Comparison of ENCODE assay signal across 13 mouse cellular contexts in the genomic region with DNA sequence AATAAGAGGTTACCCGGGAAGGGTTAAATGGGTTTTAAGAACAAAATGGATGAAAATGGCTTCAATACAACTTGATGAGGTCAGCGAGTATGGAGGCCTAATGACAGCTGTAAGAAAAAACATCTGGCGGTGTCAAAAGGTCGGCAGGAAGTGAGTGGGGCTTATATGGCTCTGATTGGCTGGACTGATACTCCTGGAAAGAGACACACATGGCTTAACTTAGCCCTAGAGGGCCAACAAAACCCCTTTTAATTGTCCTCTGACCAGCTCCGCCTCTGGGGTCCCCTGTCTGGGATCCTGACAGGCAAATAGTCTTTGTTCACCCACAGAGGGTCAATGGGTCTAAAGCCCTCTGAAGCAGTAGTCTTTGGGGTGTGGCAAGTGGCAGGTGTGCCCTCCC.
A peak's percentile ranks its signal among the peaks of the same experiment; 100 is the strongest.
DNase-seq lines count a peak whose midpoint lies in the region; ATAC-seq and TF ChIP-seq lines count a peak whose summit lies in the region.
"Had no signal": no experiment of that assay in that cellular context is flagged by ENCODE, and none has a peak within 500 bp of the region (broad histone marks: within the 10 kb centered on the region; RNA-seq: fewer than 3 reads in every experiment).

No protein-coding gene starts in this region.

- H3K9ac ChIP-seq in liver, postnatal 0 days (replicated peaks), result no peak overlapping the region
- H3K9ac ChIP-seq in liver, embryonic 12.5 days, result no peak overlapping the region
- H3K9ac ChIP-seq in limb, embryonic 14.5 days (ENCODE audit: low read depth, low read length, severe bottlenecking), result 0 out of 2 replicates have a peak overlapping the region, but pooled peaks have one; percentile 21
- H3K9ac ChIP-seq: embryonic facial prominence, embryonic 15.5 days; hindbrain, embryonic 12.5 days; neural tube, embryonic 12.5 days had no signal

- H3K4me1 ChIP-seq in liver, postnatal 0 days (ENCODE audit: insufficient read depth), result 0 out of 2 replicates have a peak, but pooled peaks cover under 1% of the 10 kb centered on the region
- peaks cover 53% of the 10 kb centered on the region for H3K4me1 ChIP-seq in liver, embryonic 12.5 days
- H3K4me1 ChIP-seq in embryonic facial prominence, embryonic 10.5 days, result peaks cover 99% of the 10 kb centered on the region
- peaks cover 34% of the 10 kb centered on the region for H3K4me1 ChIP-seq in limb, embryonic 14.5 days (ENCODE audit: control insufficient read depth, insufficient read depth, low read length)

- H3K27ac ChIP-seq in liver, postnatal 0 days (ENCODE audit: low read depth), result peak overlapping the region; percentile 19; the same call in 1 of the 2 replicates
- H3K27ac ChIP-seq in liver, embryonic 12.5 days, result no peak overlapping the region
- H3K27ac ChIP-seq in embryonic facial prominence, embryonic 10.5 days (replicated peaks), result peak overlapping the region; percentile 79
- no peak overlapping the region for H3K27ac ChIP-seq in limb, embryonic 14.5 days (replicated peaks; ENCODE audit: low read depth, low read length)
- H3K27ac ChIP-seq: embryonic facial prominence, embryonic 15.5 days; neural tube, embryonic 12.5 days had no signal

- no peak for TF ChIP-seq POLR2A in limb, embryonic 14.5 days (IDR thresholded peaks at IDR 0.05; ENCODE audit: borderline replicate concordance, extremely low read depth, insufficient read depth, insufficient read length)

- no peaks in the 10 kb centered on the region for H3K27me3 ChIP-seq in liver, postnatal 0 days (ENCODE audit: insufficient read depth, low read length)
- H3K27me3 ChIP-seq in liver, embryonic 12.5 days (replicated peaks), result no peaks in the 10 kb centered on the region
- no peaks in the 10 kb centered on the region for H3K27me3 ChIP-seq in embryonic facial prominence, embryonic 10.5 days (replicated peaks; ENCODE audit: low read depth, poor library complexity, severe bottlenecking)
- H3K27me3 ChIP-seq in limb, embryonic 14.5 days (ENCODE audit: control insufficient read depth, insufficient read depth, low read length), result no peaks in the 10 kb centered on the region
- H3K27me3 ChIP-seq: embryonic facial prominence, embryonic 15.5 days; hindbrain, embryonic 12.5 days; neural tube, embryonic 12.5 days had no signal

- H3K4me3 ChIP-seq in liver, postnatal 0 days (ENCODE audit: low read depth, low read length), result no peak overlapping the region
- no peak overlapping the region for H3K4me3 ChIP-seq in liver, embryonic 12.5 days
- H3K4me3 ChIP-seq in embryonic facial prominence, embryonic 10.5 days, result peak overlapping the region; percentile 30
- no peak overlapping the region for H3K4me3 ChIP-seq in limb, embryonic 14.5 days (replicated peaks; ENCODE audit: low read length)
- H3K4me3 ChIP-seq: embryonic facial prominence, embryonic 15.5 days; hindbrain, embryonic 12.5 days; neural tube, embryonic 12.5 days had no signal

- no peaks in the 10 kb centered on the region for H3K9me3 ChIP-seq in liver, postnatal 0 days (ENCODE audit: low read length)
- H3K9me3 ChIP-seq in liver, embryonic 12.5 days (replicated peaks), result no peaks in the 10 kb centered on the region
- no peaks in the 10 kb centered on the region for H3K9me3 ChIP-seq in embryonic facial prominence, embryonic 10.5 days
- no peaks in the 10 kb centered on the region for H3K9me3 ChIP-seq in limb, embryonic 14.5 days (ENCODE audit: control insufficient read depth, low read length)
- H3K9me3 ChIP-seq: embryonic facial prominence, embryonic 15.5 days; hindbrain, embryonic 12.5 days; neural tube, embryonic 12.5 days had no signal

- WGBS in liver, postnatal 0 days (ENCODE audit: insufficient replicate concordance), result 67% methylated on average over 5 of the region's 5 CpGs
- WGBS in liver, embryonic 12.5 days (ENCODE audit: insufficient replicate concordance), result 67% methylated on average over 5 of the region's 5 CpGs
- WGBS in embryonic facial prominence, embryonic 10.5 days, result 24% methylated on average over 5 of the region's 5 CpGs
- 27% methylated on average over 5 of the region's 5 CpGs for WGBS in limb, embryonic 14.5 days

- no peak for TF ChIP-seq CTCF in liver, postnatal 0 days (IDR thresholded peaks at IDR 0.05; ENCODE audit: low read depth)

- H3K4me2 ChIP-seq in liver, postnatal 0 days (ENCODE audit: low read depth, low read length), result no peak overlapping the region
- no peak overlapping the region for H3K4me2 ChIP-seq in liver, embryonic 12.5 days
- no peak overlapping the region for H3K4me2 ChIP-seq in limb, embryonic 14.5 days (replicated peaks; ENCODE audit: low read depth, low read length, severe bottlenecking)
- H3K4me2 ChIP-seq: embryonic facial prominence, embryonic 15.5 days; hindbrain, embryonic 12.5 days; neural tube, embryonic 12.5 days had no signal

- no peak for TF ChIP-seq EP300 in liver, postnatal 0 days (IDR thresholded peaks at IDR 0.05; ENCODE audit: low read depth)

- no peak for ATAC-seq in liver, postnatal 0 days
- ATAC-seq in liver, embryonic 12.5 days, result no peak
- no peak for ATAC-seq in limb, embryonic 14.5 days (ENCODE audit: low FRiP score, low read depth)
- no peak for ATAC-seq in frontal cortex, adult (ENCODE audit: low TSS enrichment)

- DNase-seq in liver, postnatal 0 days, result no peak
- peak; percentile 86 for DNase-seq in embryonic facial prominence, embryonic 10.5 days (ENCODE audit: low spot score)
- peak; percentile 58 for DNase-seq in heart, postnatal 4 days
- peak; percentile 50 for DNase-seq in limb, embryonic 14.5 days (ENCODE audit: low spot score)
- DNase-seq in cerebellum, postnatal 36 days, result no peak
- no peak for DNase-seq in cerebellum, postnatal 10 days
- DNase-seq: adrenal gland, postnatal 36 days; liver had no signal

- H3K36me3 ChIP-seq in liver, postnatal 0 days (replicated peaks; ENCODE audit: insufficient read depth, low read length), result no peaks in the 10 kb centered on the region
- no peaks in the 10 kb centered on the region for H3K36me3 ChIP-seq in liver, embryonic 12.5 days
- H3K36me3 ChIP-seq in embryonic facial prominence, embryonic 10.5 days (replicated peaks), result peaks cover 5% of the 10 kb centered on the region
- no peaks in the 10 kb centered on the region for H3K36me3 ChIP-seq in limb, embryonic 14.5 days (ENCODE audit: control insufficient read depth, insufficient read depth, low read length)
- H3K36me3 ChIP-seq: embryonic facial prominence, embryonic 15.5 days; hindbrain, embryonic 12.5 days; neural tube, embryonic 12.5 days had no signal

Comparison
In these comparisons a context has a peak if more than half of its experiments do, and no peak if none do; other contexts are left out.
1. H3K27ac ChIP-seq: peak in liver, postnatal 0 days (single experiment) and embryonic facial prominence, embryonic 10.5 days (single experiment); none in liver, embryonic 12.5 days (single experiment) and limb, embryonic 14.5 days (single experiment).
2. DNase-seq: peak in embryonic facial prominence, embryonic 10.5 days (single experiment), heart, postnatal 4 days (single experiment) and limb, embryonic 14.5 days (single experiment); none in liver, postnatal 0 days (single experiment), cerebellum, postnatal 36 days (0 of 2) and cerebellum, postnatal 10 days (0 of 2).